Mouse (Mus musculus): ENCODE measurements around the gene S100a7a. TPM values are rescaled to one million over a fixed set of nuclear protein-coding genes. Genes with fewer than 3 reads are reported as not detected.

The S100a7a gene
- total RNA-seq, 4 experiments from 2014 or later = 0.29 TPM; not detected in 3

Other genes starting within 250 kb of the S100a7a start
- 10 to 100 TPM; 22.9 to 28.1 (median 24.4) TPM for gene Ints3, start 220.4 kb upstream of the S100a7a start, total RNA-seq (2022)
- gene Npr1, start 188.2 kb upstream of the S100a7a start, total RNA-seq (2022) = 10 to 100 TPM; 15.1 to 17.3 (median 16.7) TPM
- 10 to 100 TPM; 27.6 to 30.5 (median 28.8) TPM for gene Ilf2, start 177.9 kb upstream of the S100a7a start, total RNA-seq (2022)
- gene Snapin, start 163.0 kb upstream of the S100a7a start, total RNA-seq (2022) = 10 to 100 TPM; 69.7 to 77.6 (median 75.4) TPM
- gene Chtop, start 144.5 kb upstream of the S100a7a start, total RNA-seq (2022) = 100 to 1,000 TPM in 1 of 4 experiments, 10 to 100 TPM in 3; 93.2 to 105 (median 94.2) TPM
- gene S100a1, start 139.6 kb upstream of the S100a7a start, total RNA-seq (2022) = 1,000 to 10,000 TPM; 1,071 to 1,219 (median 1,134) TPM
- 10 to 100 TPM; 25.0 to 34.8 (median 27.8) TPM for gene S100a13, start 139.6 kb upstream of the S100a7a start, total RNA-seq (2022)
- under 1 TPM in 3 of 4 experiments, not detected in 1; 0.35 to 0.55 (median 0.37) TPM for gene S100a14, start 127.2 kb upstream of the S100a7a start, total RNA-seq (2022)
- 10 to 100 TPM; 59.8 to 77.4 (median 72.4) TPM for gene S100a16, start 116.8 kb upstream of the S100a7a start, total RNA-seq (2022)
- gene S100a3, start 93.4 kb upstream of the S100a7a start, total RNA-seq (2022) = not detected
- not detected for gene S100a2, start 63.8 kb upstream of the S100a7a start, total RNA-seq (2022)
- gene Gm42674, start 52.1 kb upstream of the S100a7a start, total RNA-seq (2022) = not detected
- 10 to 100 TPM in 2 of 4 experiments, 1 to 10 TPM in 2; 5.9 to 16.2 (median 9.5) TPM for gene S100a4, start 50.2 kb upstream of the S100a7a start, total RNA-seq (2022)
- not detected for gene S100a5, start 45.5 kb upstream of the S100a7a start, total RNA-seq (2022)
- 10 to 100 TPM; 54.7 to 77.4 (median 69.0) TPM for gene S100a6, start 41.1 kb upstream of the S100a7a start, total RNA-seq (2022)
- 1 to 10 TPM in 3 of 4 experiments, under 1 TPM in 1; 0.97 to 7.2 (median 2.7) TPM for gene S100a8, start 15.0 kb downstream of the S100a7a start, total RNA-seq (2022)
- 10 to 100 TPM in 1 of 4 experiments, 1 to 10 TPM in 3; 1.2 to 11.8 (median 2.5) TPM for gene S100a9, start 41.7 kb downstream of the S100a7a start, total RNA-seq (2022)
- not detected for gene Pglyrp4, start 72.9 kb downstream of the S100a7a start, total RNA-seq (2022)
- not detected for gene Gm5849, start 123.9 kb downstream of the S100a7a start, total RNA-seq (2022)